Mouse (Mus musculus): Measurements from ENCODE around the gene Prkag3.

The Prkag3 gene

GRCm38 (mm10) chr1:74712461-74713098 is 36.4 kb downstream of the Prkag3 start:
- peak; percentile 59 for DNase-seq (ENCODE audit: low read depth, low spot score)
- no peaks in the 10 kb centered on the region for H3K27me3 ChIP-seq (ENCODE audit: control insufficient read depth, insufficient read depth, low read length, poor library complexity, severe bottlenecking)
- no peaks in the 10 kb centered on the region for H3K36me3 ChIP-seq (ENCODE audit: control insufficient read depth, insufficient read depth, low read length, poor library complexity, severe bottlenecking)

- no peaks in the 10 kb centered on the region for H3K27me3 ChIP-seq (ENCODE audit: control insufficient read depth, insufficient read depth, low read length, poor library complexity, severe bottlenecking)
- peak; percentile 35 for DNase-seq (ENCODE audit: low read depth, low spot score)
- H3K36me3 ChIP-seq (ENCODE audit: control insufficient read depth, insufficient read depth, low read length, poor library complexity, severe bottlenecking): no peaks in the 10 kb centered on the region
These were observed 37.0 kb downstream of the Prkag3 start for GRCm38 (mm10) chr1:74712046-74712445.

GRCm38 (mm10) chr1:74709566-74709965 is 39.5 kb downstream of the Prkag3 start:
- no peaks in the 10 kb centered on the region for H3K36me3 ChIP-seq (ENCODE audit: control insufficient read depth, insufficient read depth, low read length, poor library complexity, severe bottlenecking)
- DNase-seq (ENCODE audit: low read depth, low spot score): no peak
- no peaks in the 10 kb centered on the region for H3K27me3 ChIP-seq (ENCODE audit: control insufficient read depth, insufficient read depth, low read length, poor library complexity, severe bottlenecking)

- no peaks in the 10 kb centered on the region for H3K27me3 ChIP-seq (ENCODE audit: control insufficient read depth, insufficient read depth, low read length, poor library complexity, severe bottlenecking)
- DNase-seq (ENCODE audit: low read depth, low spot score): no peak
These were observed 44.0 kb downstream of the Prkag3 start for GRCm38 (mm10) chr1:74705016-74705415.

GRCm38 (mm10) chr1:74704156-74704555 is 44.9 kb downstream of the Prkag3 start:
- no peak for DNase-seq (ENCODE audit: low read depth, low spot score)
- H3K36me3 ChIP-seq (ENCODE audit: control insufficient read depth, insufficient read depth, low read length, poor library complexity, severe bottlenecking): no peaks in the 10 kb centered on the region; the same call in 1 of the 2 replicates
- no peaks in the 10 kb centered on the region for H3K27me3 ChIP-seq (ENCODE audit: control insufficient read depth, insufficient read depth, low read length, poor library complexity, severe bottlenecking)

More at GRCm38 (mm10) chr1:74705016-74705415, 44.0 kb downstream of the Prkag3 start:
- H3K36me3 ChIP-seq (ENCODE audit: control insufficient read depth, insufficient read depth, low read length, poor library complexity, severe bottlenecking): no peaks in the 10 kb centered on the region

- Histone ChIP-seq H3K36me3 (ENCODE audit: control insufficient read depth, insufficient read depth, low read length, poor library complexity, severe bottlenecking) (peaks cover 3% of the 10 kb centered on the region; the same call in 1 of the 2 replicates), H3K27me3 (ENCODE audit: control insufficient read depth, insufficient read depth, low read length, poor library complexity, severe bottlenecking) (no peaks in the 10 kb centered on the region)
- peak; percentile 58 for DNase-seq (ENCODE audit: low read depth, low spot score)
These were observed 46.9 kb downstream of the Prkag3 start for GRCm38 (mm10) chr1:74702142-74702553.

GRCm38 (mm10) chr1:74698791-74699190 is 50.2 kb downstream of the Prkag3 start:
- Histone ChIP-seq H3K27me3 (ENCODE audit: control insufficient read depth, insufficient read depth, low read length, poor library complexity, severe bottlenecking) (no peaks in the 10 kb centered on the region), H3K36me3 (ENCODE audit: control insufficient read depth, insufficient read depth, low read length, poor library complexity, severe bottlenecking) (peaks cover 5% of the 10 kb centered on the region)
- no peak for DNase-seq (ENCODE audit: low read depth, low spot score)

- H3K36me3 ChIP-seq (ENCODE audit: control insufficient read depth, insufficient read depth, low read length, poor library complexity, severe bottlenecking): peaks cover 5% of the 10 kb centered on the region
- no peak for DNase-seq (ENCODE audit: low read depth, low spot score)
- H3K27me3 ChIP-seq (ENCODE audit: control insufficient read depth, insufficient read depth, low read length, poor library complexity, severe bottlenecking): no peaks in the 10 kb centered on the region
These were observed 50.7 kb downstream of the Prkag3 start for GRCm38 (mm10) chr1:74698353-74698752.

- no peak for DNase-seq (ENCODE audit: low read depth, low spot score)
These were observed 51.6 kb downstream of the Prkag3 start for GRCm38 (mm10) chr1:74697416-74697815.

GRCm38 (mm10) chr1:74695836-74696235 is 53.2 kb downstream of the Prkag3 start:
- no peak for DNase-seq (ENCODE audit: low read depth, low spot score)
- Histone ChIP-seq H3K27me3 (ENCODE audit: control insufficient read depth, insufficient read depth, low read length, poor library complexity, severe bottlenecking) (no peaks in the 10 kb centered on the region), H3K36me3 (ENCODE audit: control insufficient read depth, insufficient read depth, low read length, poor library complexity, severe bottlenecking) (peaks cover 14% of the 10 kb centered on the region)

More at GRCm38 (mm10) chr1:74697416-74697815, 51.6 kb downstream of the Prkag3 start:
- Histone ChIP-seq H3K27me3 (ENCODE audit: control insufficient read depth, insufficient read depth, low read length, poor library complexity, severe bottlenecking) (no peaks in the 10 kb centered on the region), H3K36me3 (ENCODE audit: control insufficient read depth, insufficient read depth, low read length, poor library complexity, severe bottlenecking) (peaks cover 6% of the 10 kb centered on the region)

GRCm38 (mm10) chr1:74693891-74694583 is 55.0 kb downstream of the Prkag3 start:
- DNase-seq (ENCODE audit: low read depth, low spot score): no peak
- Histone ChIP-seq H3K36me3 (ENCODE audit: control insufficient read depth, insufficient read depth, low read length, poor library complexity, severe bottlenecking) (peaks cover 21% of the 10 kb centered on the region), H3K27me3 (ENCODE audit: control insufficient read depth, insufficient read depth, low read length, poor library complexity, severe bottlenecking) (no peaks in the 10 kb centered on the region)
